Mouse (Mus musculus) thymus, adult 18-20 months (tissue): Measurements from ENCODE around the gene Oxa1l.

Source experiments
- DNase-seq, 2 experiments: peaks; one replicate each; pipeline ENCODE4 v3.0.0; 2022; ENCODE audit warnings: mixed read lengths in 2 of 2

The Oxa1l gene

GRCm38 (mm10) chr14:54412629-54413170, 52.1 kb downstream of the Oxa1l start:
- DNase-seq = no peak

DNA sequence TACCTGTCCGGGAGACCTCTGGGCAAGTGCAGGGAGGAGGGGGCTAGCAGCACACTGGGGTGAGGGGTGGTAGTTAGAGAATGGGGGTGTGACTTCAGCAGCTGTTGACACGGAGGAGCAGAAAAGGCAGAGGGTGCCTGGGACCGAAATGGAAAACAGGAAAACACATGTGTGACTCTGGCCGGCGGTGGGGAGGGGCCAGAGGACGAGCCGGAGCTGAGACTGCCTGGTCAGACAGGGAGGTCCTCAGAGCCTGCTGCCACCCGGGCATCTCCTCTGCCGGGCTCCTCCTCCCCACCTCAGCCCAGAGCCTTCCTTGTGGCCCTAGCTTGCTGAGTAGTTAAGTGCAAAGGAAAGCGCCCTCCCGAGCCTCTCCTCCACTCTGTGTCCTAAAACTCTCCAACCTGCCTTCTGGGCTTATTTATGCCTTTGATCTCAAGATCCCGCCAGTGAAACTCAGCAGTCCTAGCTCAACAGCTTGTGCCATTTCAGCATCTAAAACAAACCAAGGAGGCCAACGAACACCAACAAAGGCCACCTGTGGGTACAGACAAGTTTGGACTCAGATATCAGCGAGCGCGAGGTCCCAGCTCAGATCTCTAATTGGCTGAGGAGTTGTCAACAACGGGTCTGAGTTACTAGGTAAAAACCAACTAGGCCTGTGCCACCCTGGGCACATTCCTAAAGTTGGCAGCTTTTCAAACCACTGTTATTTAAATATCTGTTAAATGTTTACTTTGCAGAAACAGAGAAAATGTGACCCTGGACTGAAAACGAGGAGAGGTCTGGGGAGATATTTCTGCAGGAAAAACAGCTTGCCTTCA, 53.5 kb downstream of the Oxa1l start:
- DNase-seq = peak in 1 of 2 experiments; percentile 41

- no peak for DNase-seq
Measured at GRCm38 (mm10) chr14:54415241-54416020, 54.8 kb downstream of the Oxa1l start.

DNA sequence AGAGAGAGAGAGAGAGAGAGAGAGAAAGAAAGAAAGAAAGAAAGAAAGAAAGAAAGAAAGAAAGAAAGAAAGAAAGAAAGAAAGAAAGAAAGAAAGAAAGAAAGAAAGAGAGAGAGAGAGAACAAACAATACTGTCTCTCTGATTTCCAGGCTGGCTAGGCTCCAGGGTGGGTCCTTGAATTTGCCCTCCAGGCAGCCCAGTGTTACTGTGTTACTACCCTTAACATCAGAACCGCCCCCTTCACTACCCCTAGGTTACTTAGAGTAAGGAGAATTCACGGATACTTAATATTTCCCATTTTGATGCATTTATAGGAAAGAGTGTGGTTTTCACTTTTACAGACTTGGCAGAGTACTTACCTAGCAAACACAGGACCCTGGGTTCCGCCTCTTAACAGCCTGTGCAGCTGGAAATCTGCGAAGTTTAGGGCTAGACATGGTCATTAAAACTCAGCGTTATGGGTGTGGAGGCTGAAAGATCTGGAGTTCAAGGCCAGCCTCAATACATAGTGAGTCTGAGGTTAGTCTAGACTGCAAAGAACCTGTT, 55.7 kb downstream of the Oxa1l start:
- DNase-seq = no peak

DNA sequence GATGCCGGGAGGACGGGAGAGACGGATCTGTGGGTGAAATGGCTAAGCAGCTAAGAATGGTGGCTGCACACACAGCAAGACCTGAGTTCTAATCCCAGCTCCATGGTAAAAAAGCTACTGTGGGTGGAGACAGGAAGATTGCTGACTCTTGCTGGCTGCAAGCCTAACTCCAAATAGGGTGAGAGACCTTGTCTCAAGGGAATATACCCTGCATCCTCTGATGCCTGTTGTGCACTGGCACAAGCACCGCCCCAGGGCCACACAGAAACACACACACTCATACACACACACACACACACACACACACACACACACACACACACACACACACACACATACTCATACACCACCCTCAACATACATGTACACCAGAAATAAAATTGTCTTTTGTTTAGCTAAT, 56.2 kb downstream of the Oxa1l start:
- DNase-seq = no peak

DNA sequence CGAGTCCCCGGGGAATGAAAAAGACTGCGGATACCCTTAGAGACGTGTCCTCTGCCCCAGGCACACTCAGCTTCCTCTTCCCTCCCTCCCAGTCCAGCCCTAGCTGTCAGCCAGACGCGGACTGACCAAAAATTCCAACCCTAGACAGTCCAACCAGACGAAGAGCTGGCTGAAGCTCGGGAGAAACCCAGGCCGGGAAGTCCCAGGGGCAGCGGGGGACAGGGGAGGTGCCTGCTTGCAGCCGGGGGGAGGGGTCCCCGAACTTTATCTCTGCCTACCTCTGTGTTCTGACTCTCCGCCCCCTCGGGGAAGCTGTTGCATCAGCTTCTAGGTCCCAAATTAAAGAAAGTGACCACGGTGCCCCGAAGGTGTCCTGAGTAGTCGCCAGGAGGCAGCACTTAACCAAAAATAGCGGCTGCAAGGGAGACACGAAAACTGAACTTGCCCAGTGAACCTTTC, 57.0 kb downstream of the Oxa1l start, which contains the start of gene Slc7a7:
Gene Slc7a7 (minus strand): TSS at position 158 of the 459 bp plus-strand sequence.
- DNase-seq = no peak
